Mouse (Mus musculus) cortical plate, adult 2 months (tissue): ENCODE measurements around the gene Gm4559. TPM values are rescaled to one million over a fixed set of nuclear protein-coding genes. Genes with fewer than 3 reads are reported as not detected.
"Not testable (repeated sequence)": the region's sequence is repeated elsewhere in the genome, so short reads cannot be mapped to it uniquely, and the experiment has no call there.

Experiments
- H3K27ac ChIP-seq: fragments of 200-500 bp; 2 replicates; pipeline ENCODE4 v1.5.1; 2012; ENCODE audit warnings: low read length, control low read depth, inconsistent platforms; ENCODE audit not compliant: insufficient read depth
- H3K4me1 ChIP-seq: fragments of 200-500 bp; 2 replicates; pipeline ENCODE4 v1.6.1; 2011; ENCODE audit warnings: low read length; ENCODE audit not compliant: control insufficient read depth, insufficient read depth
- H3K4me3 ChIP-seq: fragments of 200-500 bp; 2 replicates; pipeline ENCODE4 v1.5.1; 2011; ENCODE audit warnings: mild to moderate bottlenecking, low read length, control low read depth; ENCODE audit not compliant: insufficient read depth
- CTCF ChIP-seq: fragments of 200-500 bp; IDR thresholded peaks from 2 replicates; pipeline ENCODE4 v1.5.1; 2011; ENCODE audit warnings: mild to moderate bottlenecking, control low read depth, low read length; ENCODE audit not compliant: insufficient read depth; ENCODE audit errors: extremely low read depth
- POLR2A ChIP-seq: fragments of 200-500 bp; IDR thresholded peaks from 2 replicates; pipeline ENCODE4 v1.6.1; 2011; ENCODE audit warnings: mild to moderate bottlenecking, low read length, control low read depth; ENCODE audit not compliant: insufficient read depth; ENCODE audit errors: extremely low read depth
- polyA plus RNA-seq: library from polyadenylated mRNA; depleted of rRNA; stranded (reverse); fragments of >200 nt; gene quantifications from 2 replicates; pipeline ENCODE4 v1.2.3, GENCODE M21; 2012; rRNA removed

The Gm4559 gene
- polyA plus RNA-seq, 1 experiment, result not detected

DNA sequence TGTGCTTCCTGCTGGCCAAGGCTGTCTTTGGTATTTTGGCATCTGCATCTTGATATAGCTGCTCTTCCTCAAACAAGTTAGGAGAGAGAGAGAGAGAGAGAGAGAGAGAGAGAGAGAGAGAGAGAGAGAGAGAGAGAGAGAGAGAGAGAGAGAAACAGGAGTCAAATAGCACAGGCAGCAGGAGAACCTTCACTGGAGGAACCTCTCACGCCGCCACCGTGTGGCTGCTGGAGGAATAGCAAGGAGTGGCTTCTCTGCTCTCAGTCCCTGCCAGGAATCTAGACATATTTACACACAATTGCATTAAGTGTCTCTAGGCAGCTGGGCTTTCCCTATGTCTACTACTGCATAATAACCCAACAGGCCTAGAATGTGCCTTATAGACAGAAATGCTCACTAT is 4.0 kb upstream of the Gm4559 start:
- not testable (repeated sequence) for H3K4me3 ChIP-seq, H3K4me1 ChIP-seq, H3K27ac ChIP-seq
- peak; percentile 47 for TF ChIP-seq CTCF

DNA sequence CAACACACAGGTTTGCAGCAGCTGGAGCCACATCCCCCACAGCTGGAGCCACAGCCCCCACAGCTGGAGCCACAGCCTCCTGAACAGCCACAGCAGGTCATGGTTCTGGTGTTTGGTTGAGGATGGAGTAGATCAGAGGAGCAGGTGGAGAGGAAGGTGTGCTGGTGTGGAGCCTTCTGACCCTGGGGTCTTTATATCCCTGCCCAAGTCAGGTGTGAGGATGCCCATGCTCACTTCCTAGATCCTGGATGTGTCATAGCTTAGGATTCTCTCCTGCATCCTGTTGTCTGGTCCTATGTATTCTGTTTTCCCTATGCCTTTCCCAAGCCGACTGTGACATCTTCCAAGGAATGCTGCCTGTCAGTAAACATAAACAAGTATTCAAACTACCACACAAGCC is 15.9 kb downstream of the Gm4559 start, which contains the start of gene Gm2431:
TSS of gene Gm2431 (minus strand) at position 101 of the 400 bp plus-strand sequence.
- not testable (repeated sequence) for H3K27ac ChIP-seq, H3K4me3 ChIP-seq, H3K4me1 ChIP-seq

DNA sequence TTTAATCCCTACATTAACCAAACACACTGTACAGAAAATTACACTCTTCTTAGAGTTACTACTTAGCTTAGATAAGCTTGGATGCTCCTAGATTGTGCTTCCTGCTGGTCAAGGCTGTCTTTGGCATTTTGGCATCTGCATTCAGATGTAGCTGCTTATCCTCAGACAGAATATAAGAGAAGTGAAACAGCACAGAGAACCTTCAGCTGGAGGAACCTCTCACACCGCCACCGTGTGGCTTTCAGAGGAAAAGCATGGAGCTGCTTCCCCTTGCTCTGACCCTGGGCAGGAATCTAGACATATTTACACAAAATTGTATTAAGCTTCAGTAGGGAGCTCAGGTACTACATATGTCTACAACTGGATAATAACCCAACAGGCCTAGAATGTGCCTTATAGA is 18.6 kb downstream of the Gm4559 start:
- Histone ChIP-seq H3K4me1 (no peaks in the 10 kb centered on the region), H3K27ac (no peak overlapping the region), H3K4me3 (no peak overlapping the region)
- TF ChIP-seq POLR2A (no peak), CTCF (peak; percentile 74)

GRCm38 (mm10) chr7:142249824-142250223 is 24.3 kb downstream of the Gm4559 start:
- H3K4me3 ChIP-seq, result no peak overlapping the region
- no peak overlapping the region for H3K27ac ChIP-seq
- TF ChIP-seq POLR2A (no peak), CTCF (peak; percentile 69)
- no peaks in the 10 kb centered on the region for H3K4me1 ChIP-seq

- Histone ChIP-seq H3K4me1 (no peaks in the 10 kb centered on the region), H3K4me3 (no peak within 1 kb of the TSS), H3K27ac (no peak within 1 kb of the TSS)
- TF ChIP-seq POLR2A (no peak), CTCF (no peak)
Measured at GRCm38 (mm10) chr7:142240978-142241377, 33.2 kb downstream of the Gm4559 start, which contains the start of gene Gm40460. Gene Gm40460 (minus strand): TSS chr7:142241078.

- no peak overlapping the region for H3K27ac ChIP-seq
- H3K4me1 ChIP-seq, result no peaks in the 10 kb centered on the region
- no peak for TF ChIP-seq POLR2A
- no peak for TF ChIP-seq CTCF
- H3K4me3 ChIP-seq, result no peak overlapping the region
Measured at GRCm38 (mm10) chr7:142231540-142231939, 42.6 kb downstream of the Gm4559 start.

- H3K27ac ChIP-seq, H3K4me1 ChIP-seq, H3K4me3 ChIP-seq: not testable (repeated sequence)
Measured at GRCm38 (mm10) chr7:142229871-142230270, 44.3 kb downstream of the Gm4559 start, which contains the start of gene Krtap5-5. Gene Krtap5-5 (minus strand): TSS chr7:142229971.

GRCm38 (mm10) chr7:142224518-142224917 is 49.6 kb downstream of the Gm4559 start:
- Histone ChIP-seq H3K4me3 (no peak overlapping the region), H3K4me1 (no peaks in the 10 kb centered on the region), H3K27ac (no peak overlapping the region)
- TF ChIP-seq CTCF, result no peak
- no peak for TF ChIP-seq POLR2A

Other genes with a start within 250 kb of the Gm4559 start
- 49.3 and 50.7 TPM in 2 replicates for gene Mob2, start 213.3 kb downstream of the Gm4559 start, polyA plus RNA-seq
- gene Dusp8, start 178.5 kb downstream of the Gm4559 start, polyA plus RNA-seq, result 94.9 and 102 TPM in 2 replicates
- not detected in 2 replicates for gene Gm45618, start 153.6 kb downstream of the Gm4559 start, polyA plus RNA-seq
- gene Gm39115, start 138.3 kb downstream of the Gm4559 start, polyA plus RNA-seq, result not detected in 2 replicates
- not detected in 2 replicates for gene Gm45337, start 129.8 kb downstream of the Gm4559 start, polyA plus RNA-seq
- not detected in 2 replicates for gene Gm29735, start 117.2 kb downstream of the Gm4559 start, polyA plus RNA-seq
- not detected in 2 replicates for gene Gm4553, start 108.6 kb downstream of the Gm4559 start, polyA plus RNA-seq
- not detected in 2 replicates for gene Krtap5-2, start 98.4 kb downstream of the Gm4559 start, polyA plus RNA-seq
- gene Gm10153, start 84.0 kb downstream of the Gm4559 start, polyA plus RNA-seq, result not detected in 2 replicates
- gene Krtap5-3, start 73.0 kb downstream of the Gm4559 start, polyA plus RNA-seq, result not detected in 2 replicates
- not detected in 2 replicates for gene Gm7579, start 62.5 kb downstream of the Gm4559 start, polyA plus RNA-seq
- not detected in 2 replicates for gene Krtap5-5, start 44.4 kb downstream of the Gm4559 start, polyA plus RNA-seq
- not detected in 2 replicates for gene Gm40460, start 33.3 kb downstream of the Gm4559 start, polyA plus RNA-seq
- gene Gm2431, start 16.0 kb downstream of the Gm4559 start, polyA plus RNA-seq, result not detected in 2 replicates
- not detected in 2 replicates for gene Krtap5-1, start 22.8 kb upstream of the Gm4559 start, polyA plus RNA-seq
- not detected in 2 replicates for gene Krtap5-4, start 29.2 kb upstream of the Gm4559 start, polyA plus RNA-seq
- 43.0 and 45.7 TPM in 2 replicates for gene Ifitm10, start 99.4 kb upstream of the Gm4559 start, polyA plus RNA-seq
- 0.45 and 1.4 TPM in 2 replicates for gene Gm49369, start 108.3 kb upstream of the Gm4559 start, polyA plus RNA-seq
- gene Ctsd, start 113.7 kb upstream of the Gm4559 start, polyA plus RNA-seq, result 421 and 455 TPM in 2 replicates
- gene Syt8, start 160.5 kb upstream of the Gm4559 start, polyA plus RNA-seq, result not detected in 2 replicates
- gene Tnni2, start 167.4 kb upstream of the Gm4559 start, polyA plus RNA-seq, result 0.86 and 1.4 TPM in 2 replicates
- gene Lsp1, start 186.4 kb upstream of the Gm4559 start, polyA plus RNA-seq, result 10.2 and 12.2 TPM in 2 replicates
- gene Tnnt3, start 224.5 kb upstream of the Gm4559 start, polyA plus RNA-seq, result 0.19 and 0.40 TPM in 2 replicates